Mouse (Mus musculus) adrenal gland, adult (tissue): ENCODE data around the gene Dnah17.

Source experiments
- DNase-seq, 2 experiments: peaks; one replicate each; pipeline ENCODE4 v3.0.0; 2022 to 2023; ENCODE audit warnings: low spot score in 1 of 2; ENCODE audit not compliant: inconsistent age in 2 of 2

Dnah17 gene

DNA sequence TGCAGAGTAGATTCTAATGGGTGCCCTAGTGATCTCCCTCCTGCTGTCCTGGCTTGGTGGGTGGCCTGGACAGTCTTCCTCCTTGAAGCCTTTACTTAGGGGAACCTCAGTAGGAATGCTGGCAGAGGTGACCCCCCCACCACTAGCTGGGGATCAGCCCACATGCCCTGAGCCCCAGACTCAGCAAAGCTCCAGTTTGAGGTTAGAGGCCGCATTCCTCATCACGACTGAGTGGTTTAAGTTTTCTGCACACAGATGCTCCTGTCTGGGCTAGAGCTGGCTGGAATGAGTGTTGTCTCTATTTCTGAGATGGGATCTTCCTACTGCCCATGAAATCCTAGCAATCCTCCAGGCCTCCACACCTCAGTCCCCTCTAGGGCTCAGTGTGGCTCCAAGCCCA lies 106.3 kb downstream of the Dnah17 start:
- no peak for DNase-seq

DNA sequence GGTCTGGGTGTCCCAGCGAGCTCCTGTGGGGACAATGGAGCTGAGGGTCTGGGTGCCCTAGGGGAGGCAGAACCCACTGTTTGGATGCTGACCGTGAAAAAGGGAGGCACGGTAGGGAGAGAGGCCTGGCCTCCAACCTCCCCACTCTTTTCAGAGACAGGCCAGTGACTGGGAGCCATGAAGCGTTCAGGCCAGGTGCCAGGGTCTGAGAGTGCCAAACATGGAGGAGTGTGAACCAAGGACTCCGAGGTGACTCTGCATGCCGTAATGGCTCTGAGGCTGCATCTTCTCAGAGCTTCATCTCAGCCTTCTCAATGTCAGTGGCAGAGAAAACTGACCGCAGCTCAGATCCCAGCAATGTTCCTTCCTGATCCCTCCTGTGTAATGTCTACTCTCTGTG lies 107.0 kb downstream of the Dnah17 start:
- no peak for DNase-seq

DNA sequence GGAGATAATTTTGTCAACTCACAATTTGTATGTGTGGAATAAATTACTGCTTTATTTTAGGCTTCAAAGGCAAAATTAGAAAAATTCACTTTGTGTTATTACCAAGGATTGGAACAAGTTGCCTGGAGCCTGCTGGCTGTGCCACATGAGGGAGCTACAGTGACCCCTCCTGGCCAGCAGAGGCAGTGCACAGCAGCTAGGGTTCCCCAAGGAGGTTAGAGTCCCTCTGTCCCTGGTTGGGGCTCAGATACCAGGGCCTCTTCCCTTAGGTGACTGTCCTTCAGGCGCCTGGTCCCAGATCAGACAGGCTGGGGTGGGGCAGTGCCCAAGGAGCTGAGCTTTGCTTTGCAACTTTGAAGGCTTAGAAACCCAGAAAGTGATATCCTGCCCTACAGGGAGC lies 108.6 kb downstream of the Dnah17 start:
- peak; percentile 75 to 92 for DNase-seq

GRCm38 (mm10) chr11:118018328-118018727 lies 112.1 kb downstream of the Dnah17 start:
- peak in 1 of 2 experiments; percentile 66 for DNase-seq

DNA sequence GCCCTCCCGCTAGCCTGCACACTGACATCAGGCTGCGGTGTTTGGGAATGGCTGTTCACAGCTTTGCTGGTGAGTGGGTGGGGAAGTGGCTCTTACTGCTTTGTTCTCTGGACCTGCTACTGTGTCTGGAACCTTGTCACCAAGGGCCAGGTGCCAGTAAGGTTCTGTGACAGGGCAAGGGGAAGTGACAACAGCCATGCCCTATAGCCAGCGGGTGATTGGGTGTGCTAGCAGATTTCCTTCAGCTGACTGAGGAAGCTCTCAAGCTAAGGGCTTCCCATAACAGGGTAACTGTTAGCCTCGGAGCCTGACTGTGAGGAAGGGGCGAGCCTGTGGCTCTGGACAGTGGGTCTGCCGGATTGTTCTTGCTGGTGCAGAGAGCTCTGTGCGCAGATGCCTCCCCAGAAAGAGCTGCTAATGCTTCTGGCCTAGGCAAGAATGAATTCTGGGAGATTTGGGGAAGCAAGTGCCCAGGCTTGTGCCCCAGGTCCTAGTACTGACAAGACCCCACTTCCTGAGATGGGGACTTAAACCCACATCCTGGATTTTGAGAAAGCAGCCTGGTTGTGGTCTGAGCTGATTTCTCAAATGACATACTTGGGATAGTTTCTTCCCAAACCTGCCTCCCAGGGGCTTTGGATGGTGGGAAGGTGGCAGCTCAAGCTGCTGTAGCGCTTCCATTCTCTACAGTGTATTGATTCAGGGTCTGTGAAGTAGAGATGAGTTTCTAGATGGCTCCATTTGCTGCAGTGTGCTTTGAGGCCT lies 114.9 kb downstream of the Dnah17 start:
- DNase-seq: no peak

- peak in 1 of 2 experiments; percentile 33 for DNase-seq
These were observed 115.9 kb downstream of the Dnah17 start for GRCm38 (mm10) chr11:118014391-118014995.

GRCm38 (mm10) chr11:118013339-118013738 lies 117.1 kb downstream of the Dnah17 start:
- DNase-seq: peak in 1 of 2 experiments; percentile 24

GRCm38 (mm10) chr11:118012595-118012994 lies 117.8 kb downstream of the Dnah17 start:
- DNase-seq: peak in 1 of 2 experiments; percentile 59

- DNase-seq: peak in 1 of 2 experiments; percentile 24
These were observed 120.4 kb downstream of the Dnah17 start for GRCm38 (mm10) chr11:118009865-118010571.

DNA sequence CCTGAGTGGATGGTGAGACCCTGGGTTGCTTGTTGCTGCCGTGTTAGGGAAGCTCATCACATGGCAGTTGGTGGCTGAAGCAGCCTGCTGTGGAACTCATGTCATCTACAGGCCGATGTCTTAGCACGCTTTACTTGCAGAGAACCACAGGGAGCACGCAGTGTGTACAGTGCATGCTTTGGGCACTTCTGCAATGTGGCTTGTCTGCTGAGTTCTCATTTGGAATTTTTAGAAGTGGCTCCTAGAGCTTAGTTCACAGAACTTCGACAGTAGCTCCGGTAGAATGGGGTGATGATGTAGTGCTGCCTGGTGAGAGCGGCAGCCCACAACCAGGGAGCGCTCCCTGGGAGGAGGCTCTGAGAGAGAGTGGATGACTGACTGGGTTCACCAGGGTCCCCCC lies 121.6 kb downstream of the Dnah17 start:
- DNase-seq: no peak

DNA sequence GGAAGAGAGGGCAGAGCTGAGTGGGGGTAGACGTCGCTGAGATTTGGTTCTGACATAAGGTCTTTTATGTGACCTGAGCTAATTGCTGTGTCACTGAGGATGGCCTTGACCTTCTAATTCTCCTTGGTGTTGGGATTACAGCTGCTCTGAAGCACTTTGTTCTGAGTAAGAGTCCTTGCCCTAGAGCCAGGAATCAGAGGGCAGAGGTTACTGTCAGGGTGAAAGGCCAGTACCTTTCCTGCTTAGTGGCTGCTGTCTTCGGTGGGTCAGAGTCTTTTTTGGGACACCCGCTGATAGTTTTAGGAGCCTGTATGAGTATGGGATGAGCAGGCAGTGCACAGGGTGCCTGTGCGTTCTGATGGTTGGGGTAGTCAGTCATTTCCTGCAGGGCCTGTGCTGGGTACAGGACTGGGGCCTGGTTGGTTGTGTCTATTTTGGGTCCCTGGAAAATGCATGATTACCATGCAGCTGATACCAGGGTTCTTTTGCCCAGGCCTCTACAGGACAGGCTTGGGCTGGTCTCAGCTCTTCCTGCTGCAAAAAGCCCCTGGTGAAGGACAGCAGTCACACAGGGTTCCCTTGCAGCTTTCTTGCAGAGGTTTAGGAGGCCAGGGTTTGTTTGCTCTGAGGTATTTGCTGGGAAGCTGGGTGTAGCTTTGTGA lies 122.2 kb downstream of the Dnah17 start:
- DNase-seq: peak; percentile 63 to 86

GRCm38 (mm10) chr11:118007460-118008143 lies 122.8 kb downstream of the Dnah17 start:
- DNase-seq: peak in 1 of 2 experiments; percentile 56

GRCm38 (mm10) chr11:118004217-118004616 lies 126.2 kb downstream of the Dnah17 start:
- peak in 1 of 2 experiments; percentile 67 for DNase-seq

DNA sequence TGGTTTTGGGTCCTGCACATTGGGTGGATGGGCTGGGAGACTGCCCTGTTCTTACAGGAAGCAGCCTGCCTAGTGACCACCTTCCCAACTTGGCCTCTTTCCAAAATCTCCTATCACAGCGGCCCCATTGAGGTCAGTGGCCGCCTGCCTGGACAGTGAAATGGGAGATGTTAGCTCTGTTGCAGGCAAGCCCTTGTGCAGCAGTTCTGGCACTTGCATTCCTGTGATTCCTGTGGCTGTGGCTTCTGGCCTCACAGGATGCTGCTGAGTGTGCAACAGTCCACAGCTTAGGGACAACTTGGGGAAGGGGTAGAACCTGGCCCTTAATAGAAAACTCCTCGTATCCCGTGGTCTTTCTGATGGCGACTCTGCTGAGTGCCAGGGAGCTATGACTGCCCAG lies 126.7 kb downstream of the Dnah17 start:
- DNase-seq: peak; percentile 48 to 66

GRCm38 (mm10) chr11:118003176-118003575 lies 127.3 kb downstream of the Dnah17 start:
- peak; percentile 82 to 89 for DNase-seq

- peak; percentile 66 to 85 for DNase-seq
These were observed 129.7 kb downstream of the Dnah17 start for GRCm38 (mm10) chr11:118000565-118001215.

DNA sequence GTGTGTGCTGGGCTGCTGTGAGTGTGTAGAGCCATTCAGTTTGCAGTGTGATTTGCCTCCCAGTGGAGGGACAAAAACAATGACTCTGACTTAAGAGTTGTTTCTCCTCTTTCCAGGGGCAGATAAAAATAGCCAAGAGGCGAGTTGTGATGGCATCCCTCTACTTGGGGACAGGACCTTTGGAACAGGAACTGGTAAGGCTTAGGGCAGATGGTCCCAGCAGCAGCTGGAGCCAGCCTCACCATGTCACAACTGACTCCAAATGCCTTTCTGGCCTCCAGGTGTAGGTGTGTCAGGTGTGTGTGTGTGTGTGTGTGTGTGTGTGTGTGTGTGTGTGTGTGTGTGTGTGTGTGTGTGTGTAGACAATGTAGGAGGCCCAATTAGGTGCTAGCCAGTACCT lies 130.4 kb downstream of the Dnah17 start:
- no peak for DNase-seq

GRCm38 (mm10) chr11:117999260-117999934 lies 131.0 kb downstream of the Dnah17 start:
- DNase-seq: no peak

- DNase-seq: no peak
These were observed 132.1 kb downstream of the Dnah17 start for GRCm38 (mm10) chr11:117998356-117998755.

- DNase-seq: no peak
These were observed 133.3 kb downstream of the Dnah17 start for GRCm38 (mm10) chr11:117997085-117997484.
